Mouse (Mus musculus) embryonic facial prominence, embryonic 15.5 days (tissue): ENCODE data around the gene Mical3. TPM values are rescaled to one million over a fixed set of nuclear protein-coding genes. Genes with fewer than 3 reads are reported as not detected.
A peak's percentile ranks its signal among the peaks of the same experiment; 100 is the strongest.

Source experiments
- ATAC-seq: fragments of 200-750 bp; cut with Nextera tagmentation; 2 replicates; pipeline ENCODE4 v1.8.0; 2017; ENCODE audit warnings: low read depth, moderate TSS enrichment; ENCODE audit not compliant: insufficient number of reproducible peaks, low FRiP score, low TSS enrichment
- H3K27ac ChIP-seq: fragments of 300-500 bp; sonication (generic); replicated peaks from 2 replicates; pipeline ENCODE4 v1.5.1; 2015; ENCODE audit warnings: mild to moderate bottlenecking, inconsistent platforms
- H3K27me3 ChIP-seq: fragments of 300-500 bp; sonication (generic); 2 replicates; pipeline ENCODE4 v1.6.1; 2015; ENCODE audit warnings: inconsistent platforms
- H3K36me3 ChIP-seq: fragments of 300-500 bp; sonication (generic); 2 replicates; pipeline ENCODE4 v1.6.1; 2015; ENCODE audit warnings: mild to moderate bottlenecking, inconsistent platforms
- H3K4me1 ChIP-seq: fragments of 300-500 bp; sonication (generic); 2 replicates; pipeline ENCODE4 v1.6.1; 2015; ENCODE audit warnings: inconsistent platforms
- H3K4me2 ChIP-seq: fragments of 300-500 bp; sonication (generic); replicated peaks from 2 replicates; pipeline ENCODE4 v1.6.1; 2015; ENCODE audit warnings: mild to moderate bottlenecking, inconsistent platforms
- H3K4me3 ChIP-seq: fragments of 300-500 bp; sonication (generic); replicated peaks from 2 replicates; pipeline ENCODE4 v1.5.1; 2015; ENCODE audit warnings: mild to moderate bottlenecking, inconsistent platforms
- H3K9ac ChIP-seq: fragments of 300-500 bp; sonication (generic); 2 replicates; pipeline ENCODE4 v1.6.1; 2015; ENCODE audit warnings: inconsistent platforms
- H3K9me3 ChIP-seq: fragments of 300-500 bp; sonication (generic); replicated peaks from 2 replicates; pipeline ENCODE4 v1.6.1; 2016; ENCODE audit warnings: inconsistent platforms
- WGBS: fragments of 180-500 bp; shearing (Covaris S2); methylation state at CpG from one replicate; pipeline ENCODE4 v1.1.7; 2015; 5-methylcytosine and 5-hydroxymethylcytosine counted together
- polyA plus RNA-seq: library from polyadenylated mRNA; unstranded; fragments of >200 nt; fragmentation: Nextera tagmentation; extraction: Ambion mirVana; gene quantifications from 2 replicates; pipeline ENCODE4 v1.2.1, GENCODE M21; 2015

The Mical3 gene
- polyA plus RNA-seq, 1 experiment from 2014 or later: 11.5 TPM

GRCm38 (mm10) chr6:121098511-121099227 lies 32.1 kb downstream of the Mical3 start:
- Histone ChIP-seq H3K9me3 (no peaks in the 10 kb centered on the region), H3K4me3 (no peak overlapping the region), H3K36me3 (no peaks in the 10 kb centered on the region), H3K4me1 (peaks cover 21% of the 10 kb centered on the region), H3K4me2 (no peak overlapping the region), H3K27me3 (no peaks in the 10 kb centered on the region), H3K27ac (no peak overlapping the region), H3K9ac (no peak overlapping the region)
- 68% methylated on average over 9 of the region's 9 CpGs for WGBS
- ATAC-seq: no peak

- H3K9me3 ChIP-seq: no peaks in the 10 kb centered on the region
- no peak overlapping the region for H3K4me2 ChIP-seq
- no peak overlapping the region for H3K4me3 ChIP-seq
- ATAC-seq: no peak
- H3K27me3 ChIP-seq: no peaks in the 10 kb centered on the region
- no peak overlapping the region for H3K27ac ChIP-seq
- no peak overlapping the region for H3K9ac ChIP-seq
- peaks cover 20% of the 10 kb centered on the region for H3K4me1 ChIP-seq
- no peaks in the 10 kb centered on the region for H3K36me3 ChIP-seq
- 71% methylated on average over 9 of the region's 9 CpGs for WGBS
These were observed 32.7 kb downstream of the Mical3 start for GRCm38 (mm10) chr6:121098109-121098508.

GRCm38 (mm10) chr6:121096862-121097261 lies 33.9 kb downstream of the Mical3 start:
- no peak for ATAC-seq
- Histone ChIP-seq H3K4me2 (no peak overlapping the region), H3K4me3 (no peak overlapping the region), H3K27me3 (no peaks in the 10 kb centered on the region), H3K9me3 (no peaks in the 10 kb centered on the region), H3K9ac (no peak overlapping the region), H3K27ac (no peak overlapping the region), H3K36me3 (no peaks in the 10 kb centered on the region), H3K4me1 (peaks cover 14% of the 10 kb centered on the region)
- WGBS: 80% methylated on average over 8 of the region's 8 CpGs

GRCm38 (mm10) chr6:121096390-121096789 lies 34.4 kb downstream of the Mical3 start:
- Histone ChIP-seq H3K36me3 (no peaks in the 10 kb centered on the region), H3K9ac (no peak overlapping the region), H3K27ac (no peak overlapping the region), H3K9me3 (no peaks in the 10 kb centered on the region), H3K4me2 (no peak overlapping the region), H3K4me3 (no peak overlapping the region), H3K27me3 (no peaks in the 10 kb centered on the region), H3K4me1 (peaks cover 14% of the 10 kb centered on the region)
- ATAC-seq: no peak
- WGBS: 91% methylated on average over 8 of the region's 8 CpGs

GRCm38 (mm10) chr6:121093662-121094408 lies 37.0 kb downstream of the Mical3 start:
- 83% methylated on average over 8 of the region's 8 CpGs for WGBS
- H3K9me3 ChIP-seq: no peaks in the 10 kb centered on the region
- no peak overlapping the region for H3K4me3 ChIP-seq
- peaks cover 13% of the 10 kb centered on the region for H3K4me1 ChIP-seq
- no peaks in the 10 kb centered on the region for H3K27me3 ChIP-seq
- no peak overlapping the region for H3K9ac ChIP-seq
- no peaks in the 10 kb centered on the region for H3K36me3 ChIP-seq
- no peak overlapping the region for H3K27ac ChIP-seq
- no peak overlapping the region for H3K4me2 ChIP-seq
- no peak for ATAC-seq

GRCm38 (mm10) chr6:121090786-121091185 lies 40.0 kb downstream of the Mical3 start:
- Histone ChIP-seq H3K27ac (no peak overlapping the region), H3K4me3 (no peak overlapping the region), H3K27me3 (no peaks in the 10 kb centered on the region), H3K36me3 (no peaks in the 10 kb centered on the region), H3K4me2 (no peak overlapping the region), H3K9ac (no peak overlapping the region), H3K4me1 (peaks cover 22% of the 10 kb centered on the region), H3K9me3 (no peaks in the 10 kb centered on the region)
- ATAC-seq: no peak
- WGBS: 86% methylated on average over 11 of the region's 11 CpGs

GRCm38 (mm10) chr6:121087586-121088245 lies 43.1 kb downstream of the Mical3 start:
- Histone ChIP-seq H3K36me3 (no peaks in the 10 kb centered on the region), H3K4me1 (peaks cover 42% of the 10 kb centered on the region), H3K4me2 (0 out of 2 replicates have a peak overlapping the region, but pooled peaks have one; percentile 9), H3K9me3 (no peaks in the 10 kb centered on the region), H3K27me3 (no peaks in the 10 kb centered on the region), H3K4me3 (no peak overlapping the region), H3K9ac (no peak overlapping the region), H3K27ac (peak overlapping the region; percentile 55)
- peak; percentile 79 for ATAC-seq
- 45% methylated on average over 22 of the region's 22 CpGs for WGBS

GRCm38 (mm10) chr6:121087127-121087526 lies 43.7 kb downstream of the Mical3 start:
- no peak overlapping the region for H3K9ac ChIP-seq
- no peak for ATAC-seq
- H3K4me1 ChIP-seq: peaks cover 44% of the 10 kb centered on the region
- no peaks in the 10 kb centered on the region for H3K27me3 ChIP-seq
- no peak overlapping the region for H3K4me3 ChIP-seq
- 44% methylated on average over 10 of the region's 10 CpGs for WGBS
- peak overlapping the region; percentile 55 for H3K27ac ChIP-seq
- no peaks in the 10 kb centered on the region for H3K36me3 ChIP-seq
- H3K9me3 ChIP-seq: no peaks in the 10 kb centered on the region
- H3K4me2 ChIP-seq: peak overlapping the region; percentile 9; the same call in 1 of the 2 replicates

GRCm38 (mm10) chr6:121086226-121086625 lies 44.6 kb downstream of the Mical3 start:
- WGBS: 89% methylated on average over 9 of the region's 9 CpGs
- H3K9me3 ChIP-seq: no peaks in the 10 kb centered on the region
- no peak overlapping the region for H3K9ac ChIP-seq
- no peak overlapping the region for H3K4me3 ChIP-seq
- H3K27me3 ChIP-seq: no peaks in the 10 kb centered on the region
- no peak overlapping the region; the same call in 1 of the 2 replicates for H3K27ac ChIP-seq
- peaks cover 53% of the 10 kb centered on the region for H3K4me1 ChIP-seq
- H3K36me3 ChIP-seq: no peaks in the 10 kb centered on the region
- no peak for ATAC-seq
- no peak overlapping the region for H3K4me2 ChIP-seq

- H3K4me2 ChIP-seq: no peak overlapping the region
- ATAC-seq: no peak
- no peak overlapping the region for H3K4me3 ChIP-seq
- 66% methylated on average over 6 of the region's 6 CpGs for WGBS
- no peaks in the 10 kb centered on the region for H3K27me3 ChIP-seq
- H3K4me1 ChIP-seq: peaks cover 54% of the 10 kb centered on the region
- H3K9me3 ChIP-seq: no peaks in the 10 kb centered on the region
- H3K27ac ChIP-seq: peak overlapping the region; percentile 23; the same call in 1 of the 2 replicates
- H3K36me3 ChIP-seq: no peaks in the 10 kb centered on the region
- H3K9ac ChIP-seq: no peak overlapping the region
These were observed 46.7 kb downstream of the Mical3 start for GRCm38 (mm10) chr6:121084050-121084480.

- peaks cover 46% of the 10 kb centered on the region for H3K4me1 ChIP-seq
- H3K36me3 ChIP-seq: no peaks in the 10 kb centered on the region
- H3K9me3 ChIP-seq: no peaks in the 10 kb centered on the region
- no peak for ATAC-seq
- H3K27me3 ChIP-seq: no peaks in the 10 kb centered on the region
- H3K9ac ChIP-seq: no peak overlapping the region
- H3K27ac ChIP-seq: 0 out of 2 replicates have a peak overlapping the region, but pooled peaks have one; percentile 1
- H3K4me2 ChIP-seq: no peak overlapping the region
- H3K4me3 ChIP-seq: no peak overlapping the region
- WGBS: 77% methylated on average over 10 of the region's 10 CpGs
These were observed 48.7 kb downstream of the Mical3 start for GRCm38 (mm10) chr6:121082094-121082473.
